Mouse (Mus musculus) spleen, embryonic (tissue): ENCODE data around the gene Abcg1.

Experiments used
- CTCF ChIA-PET: fragments of 350-600 bp; sonication (Branson Sonifier 250); formaldehyde crosslinking; loops from one replicate; lab custom pipeline; 2022; lab: Charles Lee

The Abcg1 gene

DNA sequence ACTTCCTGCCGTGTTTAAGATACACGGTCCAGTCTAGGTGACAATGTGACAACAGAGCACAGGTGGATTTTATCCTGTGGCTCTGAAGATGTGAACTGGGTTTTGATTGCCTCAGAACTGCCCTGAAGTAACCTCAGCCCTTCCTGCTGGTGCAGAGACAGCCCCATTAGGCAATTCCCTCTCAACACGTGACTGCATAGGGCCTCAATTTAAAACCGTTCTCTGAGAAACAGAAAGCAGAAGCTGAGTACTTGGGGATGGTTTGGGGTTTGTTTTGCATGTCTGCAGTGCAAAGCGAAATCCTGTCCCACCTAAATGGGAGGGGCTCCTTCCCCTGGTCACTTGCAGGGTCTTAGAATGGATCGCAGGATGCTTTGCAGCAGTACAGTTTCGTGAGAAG lies 17.8 kb upstream of the Abcg1 start:
- CTCF ChIA-PET = no interaction called here

DNA sequence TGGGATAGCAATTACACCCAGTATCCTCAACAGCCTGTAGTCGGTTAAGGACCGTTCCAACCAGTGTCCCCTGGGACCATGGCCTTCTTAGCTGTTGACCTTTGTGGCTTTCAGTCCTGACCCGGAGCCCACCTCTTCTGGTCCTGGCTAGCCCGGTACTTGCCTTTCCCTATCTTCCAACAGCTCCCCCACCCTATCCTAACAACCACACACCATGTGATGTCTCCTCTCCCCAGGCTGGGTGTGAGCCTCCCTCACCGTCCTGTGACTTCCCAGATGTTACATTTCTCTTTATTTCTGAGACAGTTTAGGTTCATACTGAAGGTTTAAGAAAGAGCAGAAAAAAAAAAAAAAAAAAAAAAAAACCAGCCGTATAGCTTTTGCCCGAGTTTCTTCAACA lies 17.1 kb upstream of the Abcg1 start:
- CTCF ChIA-PET = no interaction called here

DNA sequence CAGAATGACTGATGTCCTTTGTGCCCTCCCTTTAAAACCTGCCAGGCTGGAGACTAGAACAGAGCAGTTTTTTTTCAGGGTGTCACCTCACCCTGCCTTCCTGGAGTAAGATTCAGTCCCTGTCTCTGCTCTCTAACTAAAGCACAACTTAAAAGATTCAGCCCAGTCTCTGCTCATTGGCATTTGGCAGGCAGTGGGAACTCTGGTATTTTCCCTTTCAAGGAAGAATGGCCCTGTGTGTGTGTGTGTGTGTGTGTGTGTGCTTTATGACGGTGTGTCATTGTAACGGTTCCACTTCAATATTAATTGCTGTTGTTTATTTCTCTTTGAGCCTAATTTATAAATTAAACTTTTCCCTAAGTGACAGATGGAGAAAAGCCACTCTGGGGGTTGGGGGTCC lies 14.7 kb upstream of the Abcg1 start:
- CTCF ChIA-PET = no interaction called here

DNA sequence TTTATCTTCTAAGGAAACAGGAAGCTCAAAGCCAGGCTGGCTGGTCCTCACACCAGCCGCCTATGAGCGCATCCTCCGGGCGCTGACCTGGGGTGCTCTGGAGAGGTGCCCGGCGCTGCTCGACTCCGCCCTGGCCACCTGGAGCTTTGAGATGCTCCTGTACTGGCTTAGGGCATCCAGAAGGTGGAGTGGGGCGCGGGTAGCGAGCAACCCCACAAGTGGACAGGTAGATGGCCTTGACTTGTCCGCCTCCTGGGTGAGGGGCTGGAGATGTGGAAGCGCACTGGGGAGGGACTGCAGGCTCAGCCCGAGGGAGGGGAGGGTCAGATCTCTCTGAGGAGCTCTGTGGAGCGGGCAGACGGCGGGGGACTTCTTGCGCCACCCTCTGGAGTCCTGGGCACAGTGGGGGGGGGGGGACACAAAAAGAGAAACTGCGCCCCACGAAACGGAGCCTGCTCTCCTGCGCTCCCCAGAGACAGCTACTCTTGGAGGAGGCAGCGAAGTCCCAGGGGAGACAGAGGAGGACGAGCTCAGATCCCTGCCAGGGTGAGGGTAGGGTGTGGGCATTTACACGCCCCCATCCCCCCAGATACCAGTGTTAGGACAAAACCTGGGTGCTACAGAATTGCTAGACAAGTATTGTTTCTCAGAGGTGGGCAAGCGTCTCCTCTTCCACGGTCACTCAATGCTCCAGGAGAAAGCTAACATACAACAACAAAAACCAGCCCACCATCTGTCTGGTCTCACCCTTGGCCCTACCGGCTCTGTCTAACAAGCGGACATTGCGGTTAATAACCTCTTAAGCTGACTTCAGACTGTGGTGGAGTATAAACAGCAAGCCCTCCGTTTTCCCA lies 643 bp downstream of the Abcg1 start:
- CTCF ChIA-PET = interaction anchor here (0.6 to 1.3 kb wide), 7 partner anchors 10 to 976 kb away, joined by 3 to 5 read pairs (median 3); no protein-coding TSS in a partner anchor

DNA sequence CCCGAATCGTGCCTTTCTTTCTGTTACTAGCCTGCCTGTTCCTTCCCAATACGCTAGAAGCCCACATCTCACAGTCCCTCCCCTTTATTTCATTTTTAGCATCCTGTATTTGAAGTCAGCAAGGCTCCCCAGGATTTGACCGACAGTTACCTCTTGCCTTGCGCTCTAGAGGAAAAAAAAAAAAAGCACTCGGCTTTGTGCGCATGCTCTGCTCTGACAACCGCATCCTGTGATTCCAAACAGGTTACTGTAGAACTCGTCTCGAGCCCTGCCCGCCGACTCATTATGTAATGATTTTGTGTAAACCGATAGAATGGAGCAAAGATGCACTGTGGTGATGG lies 1.2 kb downstream of the Abcg1 start:
- CTCF ChIA-PET = interaction anchor here (0.7 to 1.3 kb wide), 4 partner anchors 10 to 977 kb away, joined by 3 to 4 read pairs (median 3); no protein-coding TSS in a partner anchor

DNA sequence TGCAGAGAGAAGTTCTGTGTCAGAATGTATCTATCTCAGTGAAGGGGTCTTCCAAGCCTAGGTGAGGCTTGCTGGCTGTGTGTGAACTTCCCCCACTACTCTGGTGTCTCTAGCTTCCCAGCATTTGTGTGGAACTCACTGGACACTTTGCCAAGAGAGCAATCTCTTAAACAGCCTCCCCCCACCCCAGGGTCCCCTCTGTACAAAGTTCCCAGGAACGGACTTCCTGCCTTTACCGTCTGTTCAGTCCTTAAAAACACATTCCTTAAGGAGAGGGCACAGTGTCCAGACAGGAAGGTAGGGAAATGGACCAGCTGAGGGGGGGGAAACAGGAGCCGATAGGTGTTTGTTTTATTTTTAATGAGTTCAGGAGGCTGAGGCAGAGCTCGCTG lies 2.7 kb downstream of the Abcg1 start:
- CTCF ChIA-PET = interaction anchor here (0.7 kb wide), 1 partner anchor 59 kb away, joined by 3 read pairs; no protein-coding TSS in a partner anchor

DNA sequence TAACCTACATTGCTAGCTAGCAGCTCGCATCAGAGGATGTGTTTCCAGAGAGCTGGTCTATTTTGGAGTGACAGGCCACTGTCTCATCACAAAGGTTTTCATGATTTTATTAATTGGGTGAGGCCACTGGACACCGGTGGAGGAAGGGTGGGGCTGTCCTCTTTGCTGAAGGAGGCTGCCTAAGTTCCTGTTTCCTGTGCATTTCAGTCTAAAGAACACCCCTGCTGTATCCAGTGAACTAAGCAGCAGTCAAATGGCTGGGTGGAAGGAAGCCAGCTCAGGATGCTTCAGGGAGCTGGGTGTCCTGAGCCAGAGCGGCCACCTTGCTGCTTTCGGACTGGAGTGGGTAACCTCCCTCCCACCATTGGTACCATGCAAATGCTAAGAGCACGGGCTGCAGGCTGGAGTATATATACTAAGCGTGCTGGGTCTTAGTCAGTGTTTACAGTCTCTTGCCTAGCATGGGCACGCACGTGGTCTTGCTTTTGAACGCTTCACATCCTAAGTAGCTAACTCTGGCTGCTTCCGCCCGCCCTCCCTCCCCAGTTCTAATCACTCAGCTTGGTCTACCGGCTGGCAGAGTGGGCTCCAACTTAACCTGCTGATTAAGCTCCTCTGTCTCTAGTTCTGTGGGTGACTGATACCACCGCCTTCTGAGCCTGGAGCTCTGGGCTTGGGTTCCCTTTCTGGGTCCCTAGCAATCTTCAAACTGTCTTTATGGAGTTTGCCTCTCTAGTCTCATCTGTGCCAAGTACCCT lies 3.3 kb downstream of the Abcg1 start:
- CTCF ChIA-PET = interaction anchor here (0.7 kb wide), 2 partner anchors 16 to 58 kb away, joined by 3 read pairs; no protein-coding TSS in a partner anchor

DNA sequence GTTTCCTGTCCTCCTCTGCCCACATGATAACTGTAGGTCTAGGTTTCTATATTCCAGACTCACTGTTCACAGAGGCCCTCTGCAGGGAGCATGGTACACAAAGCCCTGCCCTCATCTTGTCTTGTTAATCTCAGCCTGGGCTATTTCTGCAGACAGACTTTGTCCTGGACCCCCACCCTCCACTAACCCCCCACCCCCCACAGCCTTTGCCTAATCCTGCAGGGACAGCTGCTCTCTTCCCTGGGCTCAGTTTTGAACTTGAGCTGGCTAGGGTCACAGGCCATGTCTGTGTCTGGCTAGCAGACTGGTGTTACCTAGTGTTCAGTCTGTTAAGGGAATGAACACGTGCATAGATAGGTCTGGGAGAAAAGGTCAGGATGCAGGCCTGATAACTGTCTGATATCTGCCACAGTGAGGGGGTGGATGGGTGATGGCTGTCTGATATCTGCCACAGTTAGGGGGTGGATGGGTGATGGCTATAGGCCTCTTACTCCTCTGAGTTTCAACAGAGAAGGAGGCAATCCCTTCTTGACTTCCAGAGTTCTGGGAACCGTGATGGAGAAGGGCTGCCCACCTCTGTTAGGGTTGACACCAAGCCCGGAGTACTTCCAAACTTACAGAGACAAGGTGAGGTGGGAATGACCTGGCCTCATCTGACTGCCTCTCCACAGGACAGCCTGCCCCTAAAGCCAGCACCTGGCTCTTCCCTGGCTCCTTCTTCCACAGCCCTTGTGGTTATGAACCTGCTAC lies 4.0 kb downstream of the Abcg1 start:
- CTCF ChIA-PET = interaction anchor here (0.7 kb wide), 2 partner anchors 16 to 20 kb away, joined by 3 read pairs; no protein-coding TSS in a partner anchor

DNA sequence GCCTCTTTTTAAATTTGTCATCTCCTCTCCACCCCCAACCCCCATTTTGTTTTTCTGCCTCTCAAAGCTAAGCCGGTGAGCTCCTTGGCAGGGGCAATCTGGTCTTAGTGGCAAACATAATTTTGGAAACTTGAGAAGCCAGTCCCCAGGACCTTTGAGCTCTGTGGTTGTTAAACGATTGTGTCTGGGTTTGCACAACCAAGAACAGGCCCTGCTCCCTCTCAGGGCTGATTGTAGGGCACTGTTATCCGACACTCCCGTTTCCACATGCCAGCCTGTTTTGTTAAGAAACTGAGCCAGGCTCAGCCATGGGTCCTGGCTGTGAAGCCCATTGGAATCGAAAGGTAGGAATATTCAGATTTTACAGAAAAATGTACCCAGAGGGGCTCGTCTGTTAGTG lies 8.6 kb downstream of the Abcg1 start:
- CTCF ChIA-PET = no interaction called here

DNA sequence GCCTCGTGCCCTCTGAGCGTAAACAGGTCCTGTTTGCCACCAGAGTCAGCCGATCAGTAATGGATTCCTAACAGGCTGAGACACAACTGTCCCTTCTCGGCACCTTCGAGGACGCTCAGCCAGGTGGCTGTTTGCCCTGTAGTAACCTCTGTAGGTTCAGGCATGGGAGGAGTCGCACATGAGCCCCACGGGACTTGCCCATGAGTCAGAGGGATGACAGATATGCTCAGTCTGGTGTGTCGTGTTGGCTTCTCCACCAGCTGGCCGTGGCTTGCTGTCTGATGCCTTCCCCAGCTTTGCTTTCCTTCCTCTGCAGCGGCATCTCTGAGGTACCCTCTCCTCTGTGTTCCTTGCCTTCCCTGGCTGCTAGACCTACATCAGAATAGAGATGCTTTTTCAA lies 9.6 kb downstream of the Abcg1 start:
- CTCF ChIA-PET = interaction anchor here (0.6 kb wide), 3 partner anchors 39 to 752 kb away, joined by 8 read pairs; no protein-coding TSS in a partner anchor

DNA sequence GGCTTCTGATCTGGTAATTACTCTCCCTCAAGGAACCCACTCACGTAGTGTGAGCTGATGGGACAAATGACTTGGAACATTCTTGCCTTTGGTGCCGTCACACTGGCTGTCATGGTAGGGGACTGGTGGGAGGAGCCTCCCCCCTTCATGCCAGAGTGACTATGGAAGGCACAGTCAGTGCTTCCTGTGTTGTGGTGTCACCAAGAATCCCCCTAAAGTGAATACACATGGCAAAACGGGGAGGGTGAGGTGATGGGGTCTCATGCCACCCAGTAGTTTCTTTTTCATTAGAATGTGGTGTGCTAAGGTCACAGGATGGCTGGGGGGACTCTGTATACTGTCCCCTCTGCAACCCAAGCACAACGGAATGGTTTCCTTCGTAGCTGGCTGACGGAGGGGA lies 11.6 kb downstream of the Abcg1 start:
- CTCF ChIA-PET = interaction anchor here (1.1 kb wide), 1 partner anchor 10 kb away, joined by 3 read pairs; no protein-coding TSS in a partner anchor

DNA sequence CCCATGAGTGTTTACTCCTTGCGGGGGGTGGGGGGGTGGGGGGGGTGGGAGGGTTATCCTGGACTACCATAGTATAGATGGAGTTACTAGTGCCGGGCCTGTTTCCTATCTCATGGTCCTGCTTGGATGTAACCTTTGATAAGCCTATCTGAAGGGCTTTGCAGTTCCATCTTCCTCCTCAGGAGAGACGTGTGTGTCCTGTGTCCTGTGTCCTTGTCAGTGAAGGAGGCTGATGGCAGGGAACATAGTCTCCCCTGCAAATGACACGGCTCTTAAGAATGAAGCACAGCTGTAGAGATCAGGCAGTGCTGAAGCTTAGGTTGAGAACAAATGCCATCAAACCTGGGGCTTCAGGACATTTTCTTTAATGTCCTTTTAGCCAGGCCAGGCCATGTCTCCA lies 12.4 kb downstream of the Abcg1 start:
- CTCF ChIA-PET = no interaction called here

DNA sequence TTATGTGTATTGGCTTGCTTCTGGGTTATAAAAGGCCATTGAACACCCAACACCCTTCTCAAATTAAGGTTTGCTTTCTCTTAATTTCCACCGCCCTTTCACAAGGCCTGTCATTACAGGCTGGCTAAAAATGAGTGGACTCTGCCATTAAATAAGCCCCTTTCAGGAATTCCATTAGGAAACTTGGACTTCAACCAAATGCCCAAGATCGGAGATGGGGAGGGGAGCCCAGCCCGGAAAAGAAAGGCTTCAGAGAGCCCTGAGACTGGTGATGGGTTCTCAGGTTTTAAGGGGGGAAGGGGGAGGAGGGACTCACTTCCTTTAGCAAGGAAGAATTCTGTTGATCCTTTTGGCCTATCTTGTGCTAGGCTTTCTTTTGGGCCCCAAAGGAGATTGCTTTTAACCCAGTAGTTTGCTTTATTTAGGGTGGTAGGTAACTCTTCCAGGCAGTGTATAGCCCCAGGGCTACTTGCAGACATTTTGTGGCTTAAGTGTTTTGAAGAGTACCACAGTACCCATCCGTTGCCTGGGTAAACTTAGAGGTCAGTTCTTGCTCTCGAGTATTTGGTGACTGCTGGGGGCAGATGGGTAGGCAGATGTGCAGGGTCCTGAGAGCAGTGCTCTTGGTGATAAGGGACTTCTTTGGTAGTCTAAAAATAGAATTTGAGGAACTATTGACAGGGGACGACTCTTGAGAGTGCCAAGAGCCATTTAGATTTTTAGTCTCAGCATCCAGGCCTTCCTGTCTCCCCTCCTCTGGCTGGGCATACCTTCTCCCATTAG lies 13.1 kb downstream of the Abcg1 start:
- CTCF ChIA-PET = no interaction called here

DNA sequence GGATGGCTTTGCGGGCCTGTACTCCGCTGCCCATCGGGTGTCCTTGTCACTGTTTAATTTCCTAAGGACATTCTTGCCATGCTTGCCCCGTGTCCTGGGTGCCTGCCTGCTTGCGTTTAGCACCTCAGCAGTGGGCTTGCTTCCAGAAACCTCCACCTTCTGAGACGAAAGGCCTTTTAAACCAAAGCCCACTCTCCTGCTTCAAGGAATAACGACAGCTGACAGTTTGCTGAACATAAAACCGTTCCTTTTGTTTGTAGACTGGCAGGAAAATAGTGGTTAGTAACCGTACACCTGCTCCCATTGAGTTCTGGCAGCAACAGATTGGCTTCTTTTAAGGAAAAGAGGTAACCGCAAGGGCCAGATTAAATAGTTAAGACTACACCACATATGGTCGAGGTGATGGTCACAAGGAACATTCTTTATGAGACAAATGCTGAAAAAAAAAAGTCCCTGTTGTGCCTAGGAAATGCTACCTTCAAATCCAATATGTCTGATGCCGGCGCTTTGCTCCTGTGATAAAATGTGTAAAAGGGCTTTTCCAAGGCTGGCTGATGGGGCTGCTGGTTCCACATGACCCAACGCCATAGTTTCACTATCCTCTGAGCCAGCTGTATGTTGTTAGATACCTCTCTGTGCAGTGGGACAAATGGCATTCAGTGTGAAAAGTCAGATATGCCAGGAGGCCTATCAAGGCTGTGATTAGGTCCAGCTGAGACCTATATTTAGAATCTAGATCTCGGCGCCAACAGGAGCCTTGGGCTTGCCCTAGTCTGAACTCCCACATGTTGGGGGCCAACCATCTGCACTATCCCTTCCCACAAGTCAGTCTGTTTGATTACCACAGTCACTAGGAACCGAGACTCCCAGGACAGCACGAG lies 14.2 kb downstream of the Abcg1 start:
- CTCF ChIA-PET = no interaction called here

DNA sequence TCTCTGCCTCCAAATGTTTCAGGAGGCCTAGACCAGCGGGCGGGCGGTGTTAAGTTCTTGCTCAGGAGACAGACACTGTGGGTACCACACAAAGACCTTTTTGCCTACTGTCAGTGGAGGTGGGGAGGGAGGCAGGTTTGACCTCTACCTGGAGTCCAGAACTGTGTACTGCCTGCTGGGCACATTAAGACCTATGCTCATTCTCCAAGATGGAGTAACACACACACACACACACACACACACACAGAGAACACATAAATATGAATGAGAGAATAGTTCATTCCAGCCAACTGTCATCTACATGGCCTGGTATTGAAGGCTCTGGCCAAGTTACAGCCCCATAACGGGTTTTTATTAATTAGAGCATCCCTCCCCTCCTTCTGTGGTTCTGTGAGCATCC lies 15.4 kb downstream of the Abcg1 start:
- CTCF ChIA-PET = interaction anchor here (0.6 kb wide), 1 partner anchor 244 kb away, joined by 4 read pairs; no protein-coding TSS in a partner anchor

DNA sequence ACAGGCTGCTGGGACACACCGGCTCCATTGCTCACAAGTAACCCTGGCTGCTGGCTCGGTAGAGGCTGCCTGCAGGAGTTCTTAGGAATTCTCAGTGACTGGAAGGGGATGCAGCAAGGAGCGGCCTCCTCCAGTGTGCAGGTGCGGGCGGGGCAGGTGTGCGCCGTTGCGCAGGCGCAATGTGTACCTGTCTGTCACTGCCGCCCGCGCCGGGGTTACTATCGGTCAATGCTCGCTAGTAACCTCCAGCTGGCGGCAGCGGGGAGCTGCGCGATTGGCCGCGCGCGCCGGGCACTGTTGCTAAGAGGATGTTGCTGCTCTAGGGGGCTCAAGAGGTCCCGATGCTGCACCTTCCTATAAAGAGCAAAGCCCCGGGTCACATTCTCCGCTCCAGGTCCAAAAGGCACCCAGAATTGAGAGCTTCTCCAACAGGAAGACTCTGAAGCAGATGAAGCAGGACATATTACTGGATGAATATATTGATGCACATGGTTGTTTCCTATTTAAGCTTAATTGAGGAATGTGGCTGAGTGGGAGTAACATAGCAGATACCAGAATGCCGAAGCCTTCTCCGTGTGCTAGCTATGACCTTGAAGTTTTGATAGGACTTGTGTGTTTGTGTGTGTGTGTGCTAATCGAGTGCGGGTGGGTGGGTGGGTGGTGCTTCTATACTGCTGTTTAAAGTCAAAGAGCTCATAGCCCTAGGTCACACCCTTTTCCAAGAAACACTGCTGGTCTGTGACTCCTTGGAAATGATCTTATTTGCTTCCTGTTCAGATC lies 16.0 kb downstream of the Abcg1 start:
- CTCF ChIA-PET = interaction anchor here (0.6 to 1.6 kb wide), 3 partner anchors 9 to 184 kb away, joined by 3 to 11 read pairs (median 4); no protein-coding TSS in a partner anchor

DNA sequence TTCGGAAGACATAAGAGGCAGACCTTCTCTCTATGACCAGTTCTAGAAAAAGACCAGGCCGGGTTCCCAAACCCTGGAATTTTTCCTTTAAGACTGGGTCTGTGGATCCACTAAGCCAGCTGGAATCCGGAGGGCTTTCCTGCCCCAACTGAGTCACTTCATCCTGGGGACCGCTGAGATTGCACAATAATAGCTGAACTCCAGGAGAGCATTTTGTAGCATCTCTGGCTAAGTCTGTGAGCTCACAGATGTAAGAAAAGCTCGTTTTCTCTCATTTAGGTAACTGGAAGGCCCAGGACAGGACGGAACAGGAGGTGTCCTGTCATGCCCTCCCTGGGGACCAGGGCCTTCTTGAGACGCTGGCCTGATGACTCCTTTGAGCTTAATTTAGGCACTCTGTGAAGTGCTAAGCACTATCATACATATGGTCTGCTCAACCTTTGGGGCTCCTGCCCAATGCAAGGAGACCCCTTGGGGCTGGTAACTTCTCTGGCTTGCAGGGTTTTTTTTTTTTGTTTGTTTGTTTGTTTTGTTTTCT lies 16.6 kb downstream of the Abcg1 start:
- CTCF ChIA-PET = interaction anchor here (0.6 to 1.6 kb wide), 6 partner anchors 9 to 1545 kb away, joined by 3 to 11 read pairs (median 4); no protein-coding TSS in a partner anchor

DNA sequence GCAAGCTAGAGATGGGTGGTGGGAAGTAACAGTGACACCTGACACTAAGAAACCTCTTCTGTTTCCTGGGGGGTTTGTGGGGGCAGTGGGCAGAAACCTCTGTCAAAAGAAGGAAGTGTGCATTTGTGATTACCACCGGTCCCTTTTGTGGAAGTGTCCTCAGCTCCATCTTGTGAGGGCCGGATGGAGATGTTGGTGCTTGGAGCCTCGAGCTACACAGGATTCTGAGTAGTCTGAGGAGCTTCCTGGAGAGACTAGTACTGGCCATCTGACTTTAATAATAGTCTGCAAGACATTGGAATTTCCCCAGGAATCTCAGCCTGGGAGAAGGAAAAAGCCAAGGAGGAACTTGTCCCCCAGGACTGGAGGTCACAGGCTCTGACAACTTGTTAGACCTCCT lies 17.2 kb downstream of the Abcg1 start:
- CTCF ChIA-PET = interaction anchor here (0.6 to 1.6 kb wide), 4 partner anchors 16 to 1546 kb away, joined by 3 to 6 read pairs (median 4); no protein-coding TSS in a partner anchor
